Mouse (Mus musculus): Measurements from ENCODE around the gene Cped1. TPM values are rescaled to one million over a fixed set of nuclear protein-coding genes. Genes with fewer than 3 reads are reported as not detected.

Gene Cped1
- polyA plus RNA-seq, 1 experiment from 2014 or later = 10.4 TPM

GRCm38 (mm10) chr6:22199473-22199872 lies 213.8 kb downstream of the Cped1 start:
- no peak for DNase-seq (ENCODE audit: low spot score)
- H3K4me3 ChIP-seq (ENCODE audit: low read depth, low read length) = no peak overlapping the region
- TF ChIP-seq EP300 (optimal IDR thresholded peaks at IDR 0.05) = no peak
- TF ChIP-seq CTCF (IDR thresholded peaks at IDR 0.05; ENCODE audit: low read depth) = no peak

GRCm38 (mm10) chr6:22200133-22200532 lies 214.4 kb downstream of the Cped1 start:
- no peak overlapping the region for H3K27ac ChIP-seq (replicated peaks)
- 87% methylated on average over 3 of the region's 3 CpGs for WGBS
- DNase-seq (ENCODE audit: low spot score) (no peak), ATAC-seq (ENCODE audit: low FRiP score, low TSS enrichment) (no peak)
- H3K9me3 ChIP-seq (ENCODE audit: control insufficient read depth, low read length) = no peaks in the 10 kb centered on the region
- no peak overlapping the region for H3K4me2 ChIP-seq (replicated peaks; ENCODE audit: low read depth)
- H3K27me3 ChIP-seq (ENCODE audit: control insufficient read depth, insufficient read depth, low read length) = no peaks in the 10 kb centered on the region
- H3K4me1 ChIP-seq (replicated peaks; ENCODE audit: control insufficient read depth, insufficient read depth) = no peaks in the 10 kb centered on the region
- no peak overlapping the region for H3K9ac ChIP-seq (ENCODE audit: low read length)
- no peak overlapping the region for H3K4me3 ChIP-seq (ENCODE audit: low read depth, low read length)
- TF ChIP-seq CTCF (IDR thresholded peaks at IDR 0.05; ENCODE audit: low read depth) = no peak
- TF ChIP-seq EP300 (optimal IDR thresholded peaks at IDR 0.05) = no peak
- H3K36me3 ChIP-seq (ENCODE audit: control insufficient read depth, insufficient read depth, low read length) = no peaks in the 10 kb centered on the region

More at GRCm38 (mm10) chr6:22199473-22199872, 213.8 kb downstream of the Cped1 start:
- Histone ChIP-seq H3K9ac (ENCODE audit: low read length) (no peak overlapping the region), H3K4me1 (replicated peaks; ENCODE audit: control insufficient read depth, insufficient read depth) (no peaks in the 10 kb centered on the region), H3K27ac (replicated peaks) (no peak overlapping the region), H3K4me2 (replicated peaks; ENCODE audit: low read depth) (no peak overlapping the region), H3K27me3 (ENCODE audit: control insufficient read depth, insufficient read depth, low read length) (no peaks in the 10 kb centered on the region), H3K9me3 (ENCODE audit: control insufficient read depth, low read length) (no peaks in the 10 kb centered on the region), H3K36me3 (ENCODE audit: control insufficient read depth, insufficient read depth, low read length) (no peaks in the 10 kb centered on the region)
- ATAC-seq (ENCODE audit: low FRiP score, low TSS enrichment) = no peak
- WGBS = 63% methylated on average over 2 of the region's 2 CpGs

DNA sequence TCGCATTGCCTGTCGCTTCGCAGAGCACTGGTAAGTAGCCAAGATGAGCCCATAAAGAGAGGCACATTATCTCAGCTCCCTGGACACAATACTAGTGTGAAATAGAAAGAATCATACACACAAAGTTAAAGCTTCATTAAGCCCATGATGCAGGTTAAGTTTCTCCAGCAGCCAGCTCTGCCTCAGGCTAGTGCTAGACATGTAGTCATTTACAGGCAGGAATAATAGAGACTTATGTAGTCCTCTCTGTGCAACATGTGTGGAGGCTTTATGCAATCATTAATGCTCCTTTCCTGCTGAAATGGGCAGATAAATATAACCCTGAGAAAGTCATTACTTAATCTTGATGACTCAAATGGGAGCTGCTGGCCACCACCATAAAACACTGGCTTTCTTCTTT lies 216.2 kb downstream of the Cped1 start:
- Histone ChIP-seq H3K9me3 (ENCODE audit: control insufficient read depth, low read length) (no peaks in the 10 kb centered on the region), H3K36me3 (ENCODE audit: control insufficient read depth, insufficient read depth, low read length) (no peaks in the 10 kb centered on the region), H3K27me3 (ENCODE audit: control insufficient read depth, insufficient read depth, low read length) (no peaks in the 10 kb centered on the region), H3K4me1 (replicated peaks; ENCODE audit: control insufficient read depth, insufficient read depth) (no peaks in the 10 kb centered on the region), H3K27ac (replicated peaks) (no peak overlapping the region), H3K4me3 (ENCODE audit: low read depth, low read length) (no peak overlapping the region), H3K4me2 (replicated peaks; ENCODE audit: low read depth) (no peak overlapping the region), H3K9ac (ENCODE audit: low read length) (no peak overlapping the region)
- TF ChIP-seq EP300 (optimal IDR thresholded peaks at IDR 0.05) = no peak
- TF ChIP-seq CTCF (IDR thresholded peaks at IDR 0.05; ENCODE audit: low read depth) = no peak
- DNase-seq (ENCODE audit: low spot score) = no peak
- ATAC-seq (ENCODE audit: low FRiP score, low TSS enrichment) = no peak
- WGBS = 75% methylated on average over 3 of the region's 3 CpGs

DNA sequence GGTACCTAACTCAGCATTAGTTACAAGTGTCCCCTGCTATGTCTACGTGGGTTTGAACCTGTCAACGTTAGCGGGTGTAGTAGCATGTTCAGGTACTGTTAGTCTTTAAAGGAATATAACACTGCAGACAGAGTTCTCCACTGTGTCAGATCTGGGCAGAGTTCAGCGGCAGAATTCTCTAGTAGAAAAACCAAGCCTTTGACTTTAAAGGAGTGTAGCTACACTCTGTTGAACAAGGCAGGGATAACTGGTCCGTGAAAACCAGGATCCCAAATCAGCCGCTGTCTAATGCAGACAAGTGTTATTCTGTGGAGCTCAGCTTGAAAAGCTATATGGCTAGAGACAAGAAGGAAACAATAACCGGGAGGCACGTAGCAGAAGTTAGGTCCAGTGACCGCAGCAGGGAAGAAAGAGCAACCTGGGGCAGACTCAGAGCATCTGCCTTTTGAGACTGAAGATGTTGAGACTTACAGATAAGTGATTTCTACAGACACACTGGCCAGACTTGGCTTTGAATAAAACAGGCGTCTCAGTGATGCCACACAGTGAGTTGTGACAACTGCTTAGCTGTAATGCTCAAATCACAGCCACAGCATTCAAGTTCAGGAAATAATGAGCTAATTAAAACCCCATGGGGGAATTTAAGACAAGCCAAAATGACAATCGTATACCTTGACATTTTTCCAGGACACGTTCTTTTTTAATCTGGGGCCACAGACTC lies 219.5 kb downstream of the Cped1 start:
- TF ChIP-seq CTCF (IDR thresholded peaks at IDR 0.05; ENCODE audit: low read depth) (no peak), EP300 (optimal IDR thresholded peaks at IDR 0.05) (no peak)
- no peak overlapping the region for H3K27ac ChIP-seq (replicated peaks)
- ATAC-seq (ENCODE audit: low FRiP score, low TSS enrichment) (no peak), DNase-seq (ENCODE audit: low spot score) (no peak)
- H3K9ac ChIP-seq (ENCODE audit: low read length) = no peak overlapping the region
- no peaks in the 10 kb centered on the region for H3K9me3 ChIP-seq (ENCODE audit: control insufficient read depth, low read length)
- 79% methylated on average over 12 of the region's 12 CpGs for WGBS
- no peak overlapping the region for H3K4me3 ChIP-seq (ENCODE audit: low read depth, low read length)
- no peaks in the 10 kb centered on the region for H3K27me3 ChIP-seq (ENCODE audit: control insufficient read depth, insufficient read depth, low read length)
- H3K4me1 ChIP-seq (replicated peaks; ENCODE audit: control insufficient read depth, insufficient read depth) = no peaks in the 10 kb centered on the region
- H3K36me3 ChIP-seq (ENCODE audit: control insufficient read depth, insufficient read depth, low read length) = no peaks in the 10 kb centered on the region
- H3K4me2 ChIP-seq (replicated peaks; ENCODE audit: low read depth) = peak overlapping the region; percentile 20; the same call in 1 of the 2 replicates

DNA sequence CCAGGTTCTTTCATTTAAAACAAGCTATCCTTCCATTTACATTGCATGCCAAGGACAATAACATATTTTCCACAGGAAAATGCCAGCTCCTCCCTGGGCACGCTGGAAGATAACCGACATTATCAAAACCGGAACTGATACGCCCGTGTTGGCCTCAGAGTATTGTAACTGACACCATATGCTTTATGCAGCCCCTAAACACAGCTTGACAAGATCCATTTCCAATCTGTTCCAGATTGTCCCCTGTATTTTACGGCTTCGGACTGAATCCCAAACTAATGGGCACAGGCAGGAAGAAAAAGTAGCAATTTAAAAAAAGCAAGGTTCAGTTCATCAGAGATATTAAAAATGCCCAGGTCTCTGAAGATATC lies 220.0 kb downstream of the Cped1 start:
- Histone ChIP-seq H3K9me3 (ENCODE audit: control insufficient read depth, low read length) (no peaks in the 10 kb centered on the region), H3K27ac (replicated peaks) (no peak overlapping the region), H3K36me3 (ENCODE audit: control insufficient read depth, insufficient read depth, low read length) (no peaks in the 10 kb centered on the region), H3K4me1 (replicated peaks; ENCODE audit: control insufficient read depth, insufficient read depth) (no peaks in the 10 kb centered on the region), H3K27me3 (ENCODE audit: control insufficient read depth, insufficient read depth, low read length) (no peaks in the 10 kb centered on the region), H3K4me2 (replicated peaks; ENCODE audit: low read depth) (peak overlapping the region; percentile 20; the same call in 1 of the 2 replicates), H3K4me3 (ENCODE audit: low read depth, low read length) (no peak overlapping the region), H3K9ac (ENCODE audit: low read length) (no peak overlapping the region)
- no peak for ATAC-seq (ENCODE audit: low FRiP score, low TSS enrichment)
- no peak for DNase-seq (ENCODE audit: low spot score)
- no peak for TF ChIP-seq CTCF (IDR thresholded peaks at IDR 0.05; ENCODE audit: low read depth)
- TF ChIP-seq EP300 (optimal IDR thresholded peaks at IDR 0.05) = no peak
- WGBS = 66% methylated on average over 7 of the region's 7 CpGs

DNA sequence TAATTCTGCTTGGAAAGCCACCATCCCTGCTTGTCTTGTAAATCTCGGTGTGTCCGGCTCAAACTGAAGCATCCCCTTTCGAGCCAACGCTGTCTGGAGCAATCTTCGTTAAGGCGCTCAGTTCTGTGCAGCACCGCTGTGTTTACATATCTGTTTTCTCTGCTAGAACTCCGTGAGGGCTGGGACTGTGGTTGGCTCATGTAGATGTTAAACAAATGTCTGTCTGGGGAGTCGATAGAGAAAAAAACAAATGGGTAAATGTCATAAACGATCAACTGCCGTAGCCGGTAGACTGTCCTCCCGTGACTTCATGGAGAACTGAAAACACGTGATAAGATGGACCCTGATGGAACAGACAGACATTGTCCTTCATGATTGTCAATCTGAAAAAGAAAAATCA lies 220.5 kb downstream of the Cped1 start:
- no peak overlapping the region for H3K4me3 ChIP-seq (ENCODE audit: low read depth, low read length)
- ATAC-seq (ENCODE audit: low FRiP score, low TSS enrichment) (no peak), DNase-seq (ENCODE audit: low spot score) (no peak)
- TF ChIP-seq CTCF (IDR thresholded peaks at IDR 0.05; ENCODE audit: low read depth) (no peak), EP300 (optimal IDR thresholded peaks at IDR 0.05) (no peak)
- peak overlapping the region; percentile 25; the same call in 1 of the 2 replicates for H3K4me2 ChIP-seq (replicated peaks; ENCODE audit: low read depth)
- no peaks in the 10 kb centered on the region for H3K9me3 ChIP-seq (ENCODE audit: control insufficient read depth, low read length)
- H3K9ac ChIP-seq (ENCODE audit: low read length) = no peak overlapping the region
- no peaks in the 10 kb centered on the region for H3K27me3 ChIP-seq (ENCODE audit: control insufficient read depth, insufficient read depth, low read length)
- no peaks in the 10 kb centered on the region for H3K4me1 ChIP-seq (replicated peaks; ENCODE audit: control insufficient read depth, insufficient read depth)
- no peaks in the 10 kb centered on the region for H3K36me3 ChIP-seq (ENCODE audit: control insufficient read depth, insufficient read depth, low read length)
- no peak overlapping the region for H3K27ac ChIP-seq (replicated peaks)
- 51% methylated on average over 14 of the region's 14 CpGs for WGBS
